Mouse (Mus musculus) CH12.LX (cell line): Measurements from ENCODE around the gene Tead1.

Experiments used
- CTCF ChIP-seq, 2 experiments: IDR thresholded peaks in 1 of 2; conservative IDR thresholded peaks in 1 of 2; 2 replicates each; pipeline ENCODE4 v1.5.1; 2011 to 2012; ENCODE audit warnings: low read depth in 2 of 2, low read length in 2 of 2, improper control_type of control experiment in 1 of 2, inconsistent platforms in 1 of 2, mild to moderate bottlenecking in 1 of 2, moderate library complexity in 1 of 2
- ELF1 ChIP-seq: IDR thresholded peaks from 2 replicates; pipeline ENCODE4 v1.6.1; 2014; ENCODE audit warnings: low read depth, mild to moderate bottlenecking, inconsistent platforms, low read length, improper control_type of control experiment
- EP300 ChIP-seq: IDR thresholded peaks from 2 replicates; pipeline ENCODE4 v1.6.1; 2011; ENCODE audit warnings: low read length, improper control_type of control experiment
- ETS1 ChIP-seq: conservative IDR thresholded peaks from 2 replicates; pipeline ENCODE4 v1.6.1; 2012; ENCODE audit warnings: low read depth, mild to moderate bottlenecking, inconsistent platforms, low read length, improper control_type of control experiment, moderate library complexity
- GABPA ChIP-seq: IDR thresholded peaks from 2 replicates; pipeline ENCODE4 v1.6.1; 2012; ENCODE audit warnings: low read depth, low read length, improper control_type of control experiment, inconsistent platforms; ENCODE audit not compliant: insufficient replicate concordance
- HCFC1 ChIP-seq: IDR thresholded peaks from 2 replicates; pipeline ENCODE4 v1.6.1; 2012; ENCODE audit warnings: low read depth, mild to moderate bottlenecking, inconsistent platforms, low read length, improper control_type of control experiment
- MAFK ChIP-seq: IDR thresholded peaks from 2 replicates; pipeline ENCODE4 v1.6.1; 2011; ENCODE audit warnings: low read length, improper control_type of control experiment; ENCODE audit not compliant: insufficient replicate concordance
- MAX ChIP-seq: IDR thresholded peaks from 2 replicates; pipeline ENCODE4 v1.6.1; 2011; ENCODE audit warnings: low read length, improper control_type of control experiment
- MYC ChIP-seq: IDR thresholded peaks from 2 replicates; pipeline ENCODE4 v1.6.1; 2011; ENCODE audit warnings: low read depth, mild to moderate bottlenecking, improper control_type of control experiment, low read length
- POLR2A ChIP-seq: IDR thresholded peaks from 2 replicates; pipeline ENCODE4 v1.6.1; 2011; ENCODE audit warnings: low read depth, mild to moderate bottlenecking, improper control_type of control experiment, low read length
- RCOR1 ChIP-seq: conservative IDR thresholded peaks from 2 replicates; pipeline ENCODE4 v1.6.1; 2012; ENCODE audit warnings: low read depth, mild to moderate bottlenecking, inconsistent platforms, low read length, improper control_type of control experiment
- TBP ChIP-seq: conservative IDR thresholded peaks from 2 replicates; pipeline ENCODE4 v1.6.1; 2011; ENCODE audit warnings: low read depth, low read length, improper control_type of control experiment
- UBTF ChIP-seq: IDR thresholded peaks from 2 replicates; pipeline ENCODE4 v1.6.1; 2012; ENCODE audit warnings: low read depth, mild to moderate bottlenecking, inconsistent platforms, low read length, improper control_type of control experiment, moderate library complexity
- ZMIZ1 ChIP-seq: IDR thresholded peaks from 2 replicates; pipeline ENCODE4 v1.6.1; 2012; ENCODE audit warnings: low read depth, mild to moderate bottlenecking, inconsistent platforms, low read length, improper control_type of control experiment

DNA sequence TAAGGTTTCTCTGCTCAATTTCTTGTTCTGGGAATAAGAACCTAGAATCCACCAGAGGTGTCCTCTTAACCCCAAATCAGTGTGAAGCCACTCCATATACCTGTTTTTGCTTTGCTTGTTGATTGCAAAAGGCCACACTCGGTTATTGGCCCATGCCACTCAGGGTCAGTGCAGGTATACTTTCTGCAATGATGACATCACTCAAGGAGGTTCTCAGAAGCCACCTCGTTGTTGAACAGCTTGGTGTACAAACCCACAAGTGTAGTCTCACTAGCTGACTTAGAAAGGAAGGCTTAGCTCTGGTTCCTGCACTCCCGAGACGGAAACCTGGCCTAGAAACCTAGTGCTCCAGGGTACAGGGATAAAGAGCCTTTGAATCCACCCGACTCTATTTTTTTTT is 263.4 kb downstream of the Tead1 start:
- no peak for TF ChIP-seq UBTF
- no peak for TF ChIP-seq CTCF (conservative IDR thresholded peaks at IDR 0.05 in 1 of 2, IDR thresholded peaks at IDR 0.05 in 1 of 2; ENCODE audit: low read depth in 2 of 2, low read length in 2 of 2)
- no peak for TF ChIP-seq ZMIZ1
- TF ChIP-seq MAFK, result no peak
- TF ChIP-seq HCFC1, result no peak
- no peak for TF ChIP-seq ELF1
- TF ChIP-seq POLR2A, result no peak
- no peak for TF ChIP-seq MYC
- TF ChIP-seq TBP, result no peak
- TF ChIP-seq MAX, result no peak
- no peak for TF ChIP-seq RCOR1
- no peak for TF ChIP-seq ETS1
- no peak for TF ChIP-seq EP300
- TF ChIP-seq GABPA, result no peak
